In genomic region chr12:71540279-71540678, GRCm38 (mm10) we compare ENCODE assay signal across 28 mouse cellular contexts.
"Had no signal": no experiment of that assay in that cellular context is flagged by ENCODE, and none has a peak within 500 bp of the region (broad histone marks: within the 10 kb centered on the region; RNA-seq: fewer than 3 reads in every experiment).

No protein-coding gene starts in this region.

- DNase-seq: cerebellum, adult 2 months; cerebellum, adult 8-10 months; cerebellum, adult 9-10 months; cerebellum, adult 9-11 months; cerebellum, postnatal 10 days; cerebellum, postnatal 14 days; cerebellum, postnatal 25 days; cerebellum, postnatal 36 days; embryo, embryonic 11 days; forebrain, postnatal 0 days; gastrocnemius, adult 2 months; gastrocnemius, postnatal 10 days; gastrocnemius, postnatal 14 days; gastrocnemius, postnatal 25 days; gastrocnemius, postnatal 36 days; heart, adult 18-20 months; heart, adult 2 months had no signal

- H3K9ac ChIP-seq: embryonic facial prominence, embryonic 12.5 days; embryonic facial prominence, embryonic 13.5 days; embryonic facial prominence, embryonic 15.5 days; forebrain, embryonic 12.5 days; forebrain, embryonic 13.5 days; forebrain, embryonic 15.5 days; forebrain, postnatal 0 days had no signal

- ATAC-seq: forebrain, embryonic 13.5 days; forebrain, embryonic 14.5 days; forebrain, embryonic 15.5 days; forebrain, embryonic 16.5 days; forebrain, postnatal 0 days had no signal

- H3K4me3 ChIP-seq: embryonic facial prominence, embryonic 10.5 days; embryonic facial prominence, embryonic 12.5 days; embryonic facial prominence, embryonic 13.5 days; embryonic facial prominence, embryonic 15.5 days; erythroblast, embryonic 14.5 days; forebrain, embryonic 10.5 days; forebrain, embryonic 12.5 days; forebrain, embryonic 13.5 days; forebrain, embryonic 15.5 days; gastrocnemius, adult 2 months; heart, adult 2 months had no signal

- H3K4me2 ChIP-seq: embryonic facial prominence, embryonic 12.5 days; embryonic facial prominence, embryonic 13.5 days; embryonic facial prominence, embryonic 15.5 days; forebrain, embryonic 12.5 days; forebrain, embryonic 13.5 days; forebrain, embryonic 15.5 days had no signal

- H3K27me3 ChIP-seq: embryonic facial prominence, embryonic 12.5 days; forebrain, embryonic 12.5 days; forebrain, embryonic 13.5 days; forebrain, embryonic 15.5 days had no signal

- H3K9me3 ChIP-seq: embryonic facial prominence, embryonic 10.5 days; embryonic facial prominence, embryonic 12.5 days; embryonic facial prominence, embryonic 13.5 days; embryonic facial prominence, embryonic 15.5 days; forebrain, embryonic 10.5 days; forebrain, embryonic 12.5 days; forebrain, embryonic 13.5 days; forebrain, embryonic 15.5 days had no signal

- H3K36me3 ChIP-seq: embryonic facial prominence, embryonic 10.5 days; embryonic facial prominence, embryonic 12.5 days; embryonic facial prominence, embryonic 13.5 days; embryonic facial prominence, embryonic 15.5 days; forebrain, embryonic 10.5 days; forebrain, embryonic 12.5 days; forebrain, embryonic 15.5 days had no signal

- H3K27ac ChIP-seq: embryonic facial prominence, embryonic 10.5 days; embryonic facial prominence, embryonic 12.5 days; embryonic facial prominence, embryonic 13.5 days; embryonic facial prominence, embryonic 15.5 days; forebrain, embryonic 10.5 days; forebrain, embryonic 12.5 days; forebrain, embryonic 13.5 days; forebrain, embryonic 15.5 days; gastrocnemius, adult 2 months; heart, adult 2 months had no signal
